Mouse (Mus musculus): ENCODE results near the gene A830031A19Rik. TPM values are rescaled to one million over a fixed set of nuclear protein-coding genes. Genes with fewer than 3 reads are reported as not detected.

A830031A19Rik gene
- total RNA-seq (2023; ENCODE audit: inconsistent age) = not detected in 4 replicates

DNA sequence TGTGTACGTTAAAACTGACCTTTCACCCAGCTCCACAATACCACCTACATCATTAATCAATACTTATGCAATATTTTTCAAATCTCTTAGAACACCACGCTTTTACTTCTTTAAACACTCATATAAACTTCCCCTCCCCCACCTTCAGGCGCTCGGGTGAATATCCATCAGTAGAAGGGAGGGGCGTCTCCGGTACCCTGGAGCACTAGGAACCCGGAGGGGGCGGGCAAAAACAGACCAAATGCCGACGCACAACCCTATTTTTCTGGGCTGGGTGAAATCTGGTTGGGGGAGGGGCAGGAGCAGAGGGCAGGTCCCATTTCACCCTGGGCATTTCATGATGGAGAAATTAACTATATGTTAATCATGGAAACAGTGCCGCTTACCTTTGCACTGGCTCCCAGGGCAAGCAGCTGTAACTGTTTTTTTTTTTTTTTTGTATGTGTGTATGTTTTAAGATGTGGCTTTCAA lies at the start of gene A830031A19Rik:
Gene A830031A19Rik (minus strand): TSS at position 421 of the 471 bp plus-strand sequence.

DNA sequence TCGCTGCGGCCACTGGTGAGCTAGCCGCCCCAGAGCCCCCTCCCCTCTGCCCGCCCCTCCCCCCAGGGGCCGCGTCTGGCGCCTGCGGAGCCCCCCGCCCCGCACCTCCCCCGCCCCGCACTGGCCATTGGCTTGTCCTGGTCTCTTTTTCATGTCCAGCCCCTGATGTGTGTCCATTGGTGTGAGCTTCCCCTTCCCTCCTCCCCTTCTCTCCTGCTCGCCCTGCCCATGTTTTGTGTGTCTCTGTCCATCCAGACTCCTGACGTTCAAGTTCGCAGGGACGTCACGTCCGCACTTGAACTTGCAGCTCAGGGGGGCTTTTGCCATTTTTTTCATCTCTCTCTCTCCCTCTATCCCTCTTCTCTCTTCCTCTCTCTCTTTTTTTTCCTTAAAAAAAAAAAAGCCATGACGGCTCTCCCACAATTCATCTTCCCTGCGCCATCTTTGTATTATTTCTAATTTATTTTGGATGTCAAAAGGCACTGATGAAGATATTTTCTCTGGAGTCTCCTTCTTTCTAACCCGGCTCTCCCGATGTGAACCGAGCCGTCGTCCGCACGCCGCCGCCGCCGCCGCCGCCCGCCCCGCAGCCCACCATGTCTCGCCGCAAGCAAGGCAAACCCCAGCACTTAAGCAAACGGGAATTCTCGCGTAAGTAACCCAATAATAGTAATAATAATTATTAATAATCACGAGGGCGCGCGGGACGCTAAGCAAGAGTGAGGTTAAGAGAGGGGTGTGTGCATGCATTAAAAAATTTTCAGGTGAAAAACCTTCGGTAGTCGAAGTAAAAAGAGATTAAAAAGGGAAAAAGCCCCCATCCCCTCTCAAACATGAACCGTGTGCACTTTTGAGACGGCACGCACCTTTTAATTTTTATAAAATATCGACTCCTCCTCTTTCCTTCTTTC lies 3.2 kb upstream of the A830031A19Rik start, which contains the start of gene Bcl11a:
Gene Bcl11a (plus strand): TSS at position 262 of the 911 bp plus-strand sequence.

Other genes with a start within 250 kb of the A830031A19Rik start
- 34.9 to 41.4 TPM (median 38.1 TPM) in 4 replicates for gene Papolg, start 179.8 kb downstream of the A830031A19Rik start, total RNA-seq (2023; ENCODE audit: inconsistent age)
- 243 to 257 TPM (median 247 TPM) in 4 replicates for gene Bcl11a, start 3.0 kb upstream of the A830031A19Rik start, total RNA-seq (2023; ENCODE audit: inconsistent age)

Data from B cell, adult (primary cell).